In genomic region chr3:108851996-108852697, GRCm38 (mm10) we compare ENCODE assay signal across 13 mouse cellular contexts. TPM values are rescaled to one million over a fixed set of nuclear protein-coding genes. Genes with fewer than 3 reads are reported as not detected.
DNase-seq lines count a peak whose midpoint lies in the region; ATAC-seq and TF ChIP-seq lines count a peak whose summit lies in the region.
"Had no signal": no experiment of that assay in that cellular context is flagged by ENCODE, and none has a peak within 500 bp of the region (broad histone marks: within the 10 kb centered on the region; RNA-seq: fewer than 3 reads in every experiment).

No protein-coding gene starts in this region.

- no peak overlapping the region for H3K27ac ChIP-seq in hindbrain, postnatal 0 days
- H3K27ac ChIP-seq in hindbrain, embryonic 10.5 days: no peak overlapping the region
- H3K27ac ChIP-seq in midbrain, embryonic 11.5 days (ENCODE audit: low read depth, low read length): no peak overlapping the region
- H3K27ac ChIP-seq in midbrain, embryonic 10.5 days (replicated peaks): no peak overlapping the region
- H3K27ac ChIP-seq: embryonic facial prominence, embryonic 12.5 days; stomach, embryonic 15.5 days had no signal

- no peaks in the 10 kb centered on the region for H3K36me3 ChIP-seq in hindbrain, postnatal 0 days (ENCODE audit: insufficient read depth, low read length)
- H3K36me3 ChIP-seq in hindbrain, embryonic 10.5 days: no peaks in the 10 kb centered on the region
- no peaks in the 10 kb centered on the region for H3K36me3 ChIP-seq in midbrain, embryonic 11.5 days (ENCODE audit: control insufficient read depth, insufficient read depth, low read length)
- H3K36me3 ChIP-seq in midbrain, embryonic 10.5 days: no peaks in the 10 kb centered on the region
- H3K36me3 ChIP-seq: embryonic facial prominence, embryonic 12.5 days; stomach, embryonic 15.5 days had no signal

- WGBS in hindbrain, postnatal 0 days: 31% methylated on average over 6 of the region's 6 CpGs
- 50% methylated on average over 6 of the region's 6 CpGs for WGBS in hindbrain, embryonic 10.5 days
- WGBS in midbrain, embryonic 11.5 days: 60% methylated on average over 6 of the region's 6 CpGs
- 52% methylated on average over 6 of the region's 6 CpGs for WGBS in midbrain, embryonic 10.5 days

- no peak overlapping the region for H3K4me3 ChIP-seq in hindbrain, postnatal 0 days (ENCODE audit: low read length)
- no peak overlapping the region for H3K4me3 ChIP-seq in hindbrain, embryonic 10.5 days
- H3K4me3 ChIP-seq in midbrain, embryonic 11.5 days (ENCODE audit: low read depth, low read length): no peak overlapping the region
- no peak overlapping the region for H3K4me3 ChIP-seq in midbrain, embryonic 10.5 days
- H3K4me3 ChIP-seq: embryonic facial prominence, embryonic 12.5 days; stomach, embryonic 15.5 days had no signal

- no peak overlapping the region for H3K4me2 ChIP-seq in hindbrain, postnatal 0 days (ENCODE audit: low read depth, low read length)
- no peak overlapping the region for H3K4me2 ChIP-seq in midbrain, embryonic 11.5 days
- H3K4me2 ChIP-seq: embryonic facial prominence, embryonic 12.5 days; stomach, embryonic 15.5 days had no signal

- no peaks in the 10 kb centered on the region for H3K27me3 ChIP-seq in hindbrain, postnatal 0 days (ENCODE audit: insufficient read depth, low read length)
- no peaks in the 10 kb centered on the region for H3K27me3 ChIP-seq in hindbrain, embryonic 10.5 days (ENCODE audit: insufficient read depth, poor library complexity, severe bottlenecking)
- no peaks in the 10 kb centered on the region for H3K27me3 ChIP-seq in midbrain, embryonic 11.5 days (ENCODE audit: control insufficient read depth, insufficient read depth, low read length)
- no peaks in the 10 kb centered on the region for H3K27me3 ChIP-seq in midbrain, embryonic 10.5 days (ENCODE audit: low read depth, poor library complexity, severe bottlenecking)
- H3K27me3 ChIP-seq: embryonic facial prominence, embryonic 12.5 days; stomach, embryonic 15.5 days had no signal

- no peak for TF ChIP-seq CTCF in hindbrain, postnatal 0 days (IDR thresholded peaks at IDR 0.05; ENCODE audit: low read depth)

- peak; percentile 67 for DNase-seq in hindbrain, postnatal 0 days (ENCODE audit: low spot score)
- no peak for DNase-seq in hindbrain, embryonic 10.5 days (ENCODE audit: low spot score)
- peak; percentile 65 for DNase-seq in midbrain, embryonic 11.5 days (ENCODE audit: low spot score, missing footprints)
- DNase-seq in midbrain, embryonic 10.5 days (ENCODE audit: low spot score): no peak
- peak; percentile 74 for DNase-seq in adipocyte (ENCODE audit: low spot score)
- peak; percentile 35 for DNase-seq in gastrocnemius, postnatal 10 days
- DNase-seq in natural killer cell, adult 2 months (ENCODE audit: low spot score in 2 of 2): no peak
- DNase-seq: cerebellum, adult 2 months; forebrain, postnatal 0 days; liver, postnatal 0 days; midbrain, embryonic 14.5 days had no signal

- no peaks in the 10 kb centered on the region for H3K9me3 ChIP-seq in hindbrain, postnatal 0 days (ENCODE audit: low read length)
- no peaks in the 10 kb centered on the region for H3K9me3 ChIP-seq in hindbrain, embryonic 10.5 days
- H3K9me3 ChIP-seq in midbrain, embryonic 11.5 days (ENCODE audit: control insufficient read depth, low read length): no peaks in the 10 kb centered on the region
- H3K9me3 ChIP-seq in midbrain, embryonic 10.5 days (replicated peaks): no peaks in the 10 kb centered on the region
- H3K9me3 ChIP-seq: embryonic facial prominence, embryonic 12.5 days; stomach, embryonic 15.5 days had no signal

- H3K9ac ChIP-seq in hindbrain, postnatal 0 days (replicated peaks; ENCODE audit: low read length): no peak overlapping the region
- no peak overlapping the region for H3K9ac ChIP-seq in midbrain, embryonic 11.5 days (ENCODE audit: low read length)
- H3K9ac ChIP-seq: embryonic facial prominence, embryonic 12.5 days; forebrain, postnatal 0 days; liver, postnatal 0 days; stomach, embryonic 15.5 days had no signal

- peak; percentile 65 for ATAC-seq in hindbrain, postnatal 0 days
- ATAC-seq in midbrain, embryonic 11.5 days (ENCODE audit: low FRiP score): no peak
- ATAC-seq: forebrain, postnatal 0 days; liver, postnatal 0 days had no signal

- H3K4me1 ChIP-seq in hindbrain, postnatal 0 days (ENCODE audit: insufficient read depth, low read length): no peaks in the 10 kb centered on the region
- H3K4me1 ChIP-seq in hindbrain, embryonic 10.5 days (replicated peaks): peaks cover 23% of the 10 kb centered on the region
- peaks cover 2% of the 10 kb centered on the region; the same call in 1 of the 2 replicates for H3K4me1 ChIP-seq in midbrain, embryonic 11.5 days (ENCODE audit: control insufficient read depth, insufficient read depth, low read length)
- peaks cover 25% of the 10 kb centered on the region for H3K4me1 ChIP-seq in midbrain, embryonic 10.5 days

RNA-seq across cellular contexts. Expression of gene Stxbp3, which starts 11.8 kb away (rescaled TPM):
- 7.6 and 34.3 TPM in 2 replicates for total RNA-seq in hindbrain, postnatal 0 days (2014; rRNA removed)
- 13.4 and 17.1 TPM in 2 replicates for polyA plus RNA-seq in hindbrain, postnatal 0 days (2015; fragmentation: Nextera tagmentation; extraction: Ambion mirVana)
- polyA plus RNA-seq in hindbrain, embryonic 10.5 days (2016; fragmentation: Nextera tagmentation; extraction: Ambion mirVana): 18.9 and 26.1 TPM in 2 replicates
- 23.7 and 25.7 TPM in 2 replicates for polyA plus RNA-seq in midbrain, embryonic 11.5 days (2014; fragmentation: Nextera tagmentation; extraction: Ambion mirVana)
- polyA plus RNA-seq in midbrain, embryonic 10.5 days (2016; fragmentation: Nextera tagmentation; extraction: Ambion mirVana): 24.1 and 26.7 TPM in 2 replicates
- total RNA-seq in gastrocnemius, postnatal 10 days (2021): 10 to 100 TPM; 31.8 to 38.5 TPM

RNA-seq across cellular contexts. Expression of gene Fndc7, which starts 37.7 kb away (rescaled TPM):
- total RNA-seq in hindbrain, postnatal 0 days (2014; rRNA removed): 0.14 and 0.16 TPM in 2 replicates
- 0.06 TPM in 1 of 2 replicates, not detected in the other for polyA plus RNA-seq in hindbrain, postnatal 0 days (2015; fragmentation: Nextera tagmentation; extraction: Ambion mirVana)
- 0.05 TPM in 1 of 2 replicates, not detected in the other for polyA plus RNA-seq in hindbrain, embryonic 10.5 days (2016; fragmentation: Nextera tagmentation; extraction: Ambion mirVana)
- polyA plus RNA-seq in midbrain, embryonic 11.5 days (2014; fragmentation: Nextera tagmentation; extraction: Ambion mirVana): 0.11 TPM in 1 of 2 replicates, not detected in the other
- 0.06 TPM in 1 of 2 replicates, not detected in the other for polyA plus RNA-seq in midbrain, embryonic 10.5 days (2016; fragmentation: Nextera tagmentation; extraction: Ambion mirVana)
- total RNA-seq in gastrocnemius, postnatal 10 days (2021): under 1 TPM; 0.07 to 0.34 TPM
- polyA plus RNA-seq: forebrain, postnatal 0 days; midbrain, embryonic 14.5 days had no signal

RNA-seq across cellular contexts. Expression of gene Prpf38b, which starts 59.4 kb away (rescaled TPM):
- total RNA-seq in hindbrain, postnatal 0 days (2014; rRNA removed): 23.8 and 26.7 TPM in 2 replicates
- 39.4 and 41.8 TPM in 2 replicates for polyA plus RNA-seq in hindbrain, postnatal 0 days (2015; fragmentation: Nextera tagmentation; extraction: Ambion mirVana)
- polyA plus RNA-seq in hindbrain, embryonic 10.5 days (2016; fragmentation: Nextera tagmentation; extraction: Ambion mirVana): 52.6 and 74.6 TPM in 2 replicates
- 61.1 and 74.3 TPM in 2 replicates for polyA plus RNA-seq in midbrain, embryonic 11.5 days (2014; fragmentation: Nextera tagmentation; extraction: Ambion mirVana)
- polyA plus RNA-seq in midbrain, embryonic 10.5 days (2016; fragmentation: Nextera tagmentation; extraction: Ambion mirVana): 67.2 and 68.3 TPM in 2 replicates
- total RNA-seq in gastrocnemius, postnatal 10 days (2021): 10 to 100 TPM; 24.3 to 31.5 TPM

Comparison
In these comparisons a context has a peak if more than half of its experiments do, and no peak if none do; other contexts are left out.
1. DNase-seq: peak in hindbrain, postnatal 0 days (single experiment), midbrain, embryonic 11.5 days (single experiment), adipocyte (single experiment) and gastrocnemius, postnatal 10 days (single experiment); none in hindbrain, embryonic 10.5 days (single experiment), midbrain, embryonic 10.5 days (single experiment) and natural killer cell, adult 2 months (0 of 2).